Mouse (Mus musculus) neural tube, embryonic 13.5 days (tissue): ENCODE measurements around the gene Tmcc1. TPM values are rescaled to one million over a fixed set of nuclear protein-coding genes. Genes with fewer than 3 reads are reported as not detected.

Experiments used
- ATAC-seq: fragments of 200-750 bp; cut with Nextera tagmentation; 2 replicates; pipeline ENCODE4 v1.8.0; 2017; ENCODE audit warnings: low read depth, mild to moderate bottlenecking, moderate TSS enrichment, moderate library complexity
- H3K27ac ChIP-seq: fragments of 300-500 bp; sonication (generic); replicated peaks from 2 replicates; pipeline ENCODE4 v1.5.1; 2015; ENCODE audit warnings: moderate library complexity, mild to moderate bottlenecking, inconsistent platforms
- H3K27me3 ChIP-seq: fragments of 300-500 bp; sonication (generic); 2 replicates; pipeline ENCODE4 v1.6.1; 2015; ENCODE audit warnings: mild to moderate bottlenecking, inconsistent platforms
- H3K36me3 ChIP-seq: fragments of 300-500 bp; sonication (generic); 2 replicates; pipeline ENCODE4 v1.6.1; 2015; ENCODE audit warnings: mild to moderate bottlenecking, inconsistent platforms
- H3K4me1 ChIP-seq: fragments of 300-500 bp; sonication (generic); replicated peaks from 2 replicates; pipeline ENCODE4 v1.6.1; 2015; ENCODE audit warnings: inconsistent platforms
- H3K4me2 ChIP-seq: fragments of 300-500 bp; sonication (generic); 2 replicates; pipeline ENCODE4 v1.6.1; 2015; ENCODE audit warnings: inconsistent platforms, mild to moderate bottlenecking, moderate library complexity
- H3K4me3 ChIP-seq: fragments of 300-500 bp; sonication (generic); 2 replicates; pipeline ENCODE4 v1.5.1; 2015; ENCODE audit warnings: mild to moderate bottlenecking, inconsistent platforms
- H3K9ac ChIP-seq: fragments of 300-500 bp; sonication (generic); 2 replicates; pipeline ENCODE4 v1.6.1; 2015; ENCODE audit warnings: moderate library complexity, mild to moderate bottlenecking, inconsistent platforms
- H3K9me3 ChIP-seq: fragments of 300-500 bp; sonication (generic); 2 replicates; pipeline ENCODE4 v1.6.1; 2016; ENCODE audit warnings: inconsistent platforms
- WGBS: fragments of 180-500 bp; shearing (Covaris S2); methylation state at CpG from one replicate; pipeline ENCODE4 v1.1.7; 2015; 5-methylcytosine and 5-hydroxymethylcytosine counted together
- polyA plus RNA-seq: library from polyadenylated mRNA; unstranded; fragments of >200 nt; fragmentation: Nextera tagmentation; extraction: Ambion mirVana; gene quantifications from 2 replicates; pipeline ENCODE4 v1.2.1, GENCODE M21; 2015

The Tmcc1 gene
- polyA plus RNA-seq, 1 experiment from 2014 or later = 32.1 TPM

GRCm38 (mm10) chr6:115987096-115987747 lies 206.1 kb downstream of the Tmcc1 start:
- peak overlapping the region; percentile 49 for H3K9ac ChIP-seq
- peak overlapping the region; percentile 26 for H3K4me2 ChIP-seq
- no peaks in the 10 kb centered on the region for H3K36me3 ChIP-seq
- H3K4me3 ChIP-seq = no peak overlapping the region
- peaks cover 72% of the 10 kb centered on the region for H3K4me1 ChIP-seq
- WGBS = 33% methylated on average over 9 of the region's 9 CpGs
- peaks cover 18% of the 10 kb centered on the region for H3K27me3 ChIP-seq
- ATAC-seq = peak; percentile 8; the same call in 1 of the 2 replicates
- H3K27ac ChIP-seq = peak overlapping the region; percentile 65
- no peaks in the 10 kb centered on the region for H3K9me3 ChIP-seq

- WGBS = 50% methylated on average over 12 of the region's 12 CpGs
- no peak overlapping the region for H3K4me3 ChIP-seq
- peak; percentile 30; the same call in 1 of the 2 replicates for ATAC-seq
- peak overlapping the region; percentile 26 for H3K4me2 ChIP-seq
- peak overlapping the region; percentile 49 for H3K9ac ChIP-seq
- H3K36me3 ChIP-seq = no peaks in the 10 kb centered on the region
- H3K27me3 ChIP-seq = peaks cover 11% of the 10 kb centered on the region
- peaks cover 65% of the 10 kb centered on the region for H3K4me1 ChIP-seq
- H3K9me3 ChIP-seq = no peaks in the 10 kb centered on the region
- H3K27ac ChIP-seq = peak overlapping the region; percentile 65
Measured at GRCm38 (mm10) chr6:115986472-115987095, 206.7 kb downstream of the Tmcc1 start.

DNA sequence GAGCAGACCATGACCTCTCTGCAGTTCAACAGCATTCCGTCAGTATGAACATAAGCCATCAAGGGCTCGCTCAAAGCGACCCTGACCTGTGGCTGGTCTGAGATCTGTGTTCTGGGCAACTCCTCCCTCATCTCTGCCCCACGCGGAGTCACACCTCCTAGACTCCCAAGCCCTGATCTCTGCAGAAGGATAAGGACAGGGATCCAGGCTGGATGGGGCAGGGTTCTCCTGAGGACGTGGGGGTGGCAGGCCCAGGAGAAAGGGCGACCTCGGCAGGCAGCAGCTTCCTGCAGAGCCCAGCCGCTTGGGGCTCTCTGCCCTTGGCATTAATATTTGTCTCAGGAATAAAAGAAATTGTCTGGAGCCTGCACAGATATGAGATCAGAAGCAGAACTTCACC lies 207.7 kb downstream of the Tmcc1 start:
- ATAC-seq = no peak

GRCm38 (mm10) chr6:115984580-115984979 lies 208.7 kb downstream of the Tmcc1 start:
- Histone ChIP-seq H3K27me3 (no peaks in the 10 kb centered on the region), H3K27ac (0 out of 2 replicates have a peak overlapping the region, but pooled peaks have one; percentile 65), H3K9me3 (no peaks in the 10 kb centered on the region), H3K4me3 (no peak overlapping the region), H3K9ac (no peak overlapping the region; the same call in 1 of the 2 replicates), H3K4me2 (no peak overlapping the region), H3K4me1 (peaks cover 55% of the 10 kb centered on the region), H3K36me3 (no peaks in the 10 kb centered on the region)
- ATAC-seq = no peak
- WGBS = 46% methylated on average over 7 of the region's 7 CpGs

More for the DNA sequence above, 207.7 kb downstream of the Tmcc1 start:
- WGBS = 67% methylated on average over 9 of the region's 9 CpGs
- Histone ChIP-seq H3K27ac (peak overlapping the region; percentile 65), H3K4me3 (no peak overlapping the region), H3K27me3 (0 out of 2 replicates have a peak, but pooled peaks cover 3% of the 10 kb centered on the region), H3K9ac (peak overlapping the region; percentile 49; the same call in 1 of the 2 replicates), H3K9me3 (no peaks in the 10 kb centered on the region), H3K36me3 (no peaks in the 10 kb centered on the region), H3K4me1 (peaks cover 59% of the 10 kb centered on the region), H3K4me2 (no peak overlapping the region)

- WGBS = 24% methylated on average over 12 of the region's 12 CpGs
- H3K27me3 ChIP-seq = no peaks in the 10 kb centered on the region
- no peak overlapping the region for H3K4me3 ChIP-seq
- H3K4me1 ChIP-seq = peaks cover 51% of the 10 kb centered on the region
- no peaks in the 10 kb centered on the region for H3K9me3 ChIP-seq
- H3K36me3 ChIP-seq = no peaks in the 10 kb centered on the region
- no peak for ATAC-seq
- 0 out of 2 replicates have a peak overlapping the region, but pooled peaks have one; percentile 12 for H3K9ac ChIP-seq
- no peak overlapping the region for H3K4me2 ChIP-seq
- H3K27ac ChIP-seq = 0 out of 2 replicates have a peak overlapping the region, but pooled peaks have one; percentile 38
Measured at GRCm38 (mm10) chr6:115983306-115984038, 209.8 kb downstream of the Tmcc1 start.

GRCm38 (mm10) chr6:115982889-115983288 lies 210.4 kb downstream of the Tmcc1 start:
- Histone ChIP-seq H3K9me3 (no peaks in the 10 kb centered on the region), H3K4me3 (no peak overlapping the region), H3K9ac (no peak overlapping the region), H3K27me3 (no peaks in the 10 kb centered on the region), H3K27ac (no peak overlapping the region), H3K36me3 (no peaks in the 10 kb centered on the region), H3K4me1 (peaks cover 54% of the 10 kb centered on the region), H3K4me2 (no peak overlapping the region)
- ATAC-seq = no peak
- 49% methylated on average over 7 of the region's 7 CpGs for WGBS

DNA sequence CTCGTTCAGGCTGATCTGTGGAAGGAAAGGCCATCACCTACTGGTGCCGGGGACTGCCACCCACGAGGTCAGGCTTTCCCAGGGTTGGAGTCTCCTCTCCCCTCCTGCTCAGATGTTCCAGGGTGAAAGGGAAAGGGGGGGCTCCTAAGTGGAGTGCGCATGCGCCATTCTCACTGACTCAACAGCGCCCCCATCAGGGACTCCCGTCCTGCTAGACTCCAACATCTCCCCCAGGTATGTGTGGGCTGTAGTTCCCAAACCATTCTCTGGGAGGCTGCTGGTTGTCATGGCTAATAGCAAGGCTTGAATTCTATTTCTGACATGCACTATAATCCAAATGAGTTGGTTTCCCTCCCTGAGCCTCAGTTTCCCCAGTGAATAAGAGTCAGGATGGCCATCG lies 214.7 kb downstream of the Tmcc1 start:
- WGBS = 72% methylated on average over 8 of the region's 8 CpGs

GRCm38 (mm10) chr6:115977810-115978209 lies 215.5 kb downstream of the Tmcc1 start:
- Histone ChIP-seq H3K27me3 (no peaks in the 10 kb centered on the region), H3K4me2 (no peak overlapping the region), H3K9ac (no peak overlapping the region), H3K9me3 (no peaks in the 10 kb centered on the region), H3K4me3 (no peak overlapping the region), H3K27ac (no peak overlapping the region), H3K36me3 (no peaks in the 10 kb centered on the region), H3K4me1 (peaks cover 27% of the 10 kb centered on the region)
- ATAC-seq = no peak
- 73% methylated on average over 15 of the region's 15 CpGs for WGBS

More for the DNA sequence above, 214.7 kb downstream of the Tmcc1 start:
- Histone ChIP-seq H3K27ac (no peak overlapping the region), H3K27me3 (no peaks in the 10 kb centered on the region), H3K9me3 (no peaks in the 10 kb centered on the region), H3K4me2 (no peak overlapping the region), H3K4me1 (peaks cover 30% of the 10 kb centered on the region), H3K36me3 (no peaks in the 10 kb centered on the region), H3K4me3 (no peak overlapping the region), H3K9ac (no peak overlapping the region)
- ATAC-seq = no peak

DNA sequence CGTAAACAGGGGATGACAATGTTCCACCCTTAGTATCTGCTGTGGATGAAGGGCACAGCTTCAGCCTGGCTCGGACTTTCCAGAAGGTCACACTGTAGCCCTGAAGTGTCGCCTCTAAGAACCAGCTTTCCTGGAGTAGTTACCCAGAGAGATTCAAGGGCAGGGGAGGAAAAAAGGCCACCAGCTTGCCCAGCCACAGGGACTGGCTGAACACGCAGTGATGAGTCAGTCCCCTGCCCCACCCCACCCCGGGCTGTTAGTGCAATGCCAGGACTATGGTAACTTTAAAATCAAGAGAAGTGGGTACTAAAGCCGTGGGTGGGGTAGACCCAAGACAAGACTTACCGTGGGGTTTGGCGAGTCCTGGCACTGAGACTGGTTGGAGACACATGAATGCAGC lies 217.7 kb downstream of the Tmcc1 start:
- H3K9ac ChIP-seq = no peak overlapping the region
- H3K9me3 ChIP-seq = no peaks in the 10 kb centered on the region
- no peak for ATAC-seq
- H3K4me3 ChIP-seq = no peak overlapping the region
- no peaks in the 10 kb centered on the region for H3K36me3 ChIP-seq
- H3K4me1 ChIP-seq = peaks cover 46% of the 10 kb centered on the region
- no peak overlapping the region for H3K4me2 ChIP-seq
- WGBS = 88% methylated on average over 8 of the region's 8 CpGs
- H3K27me3 ChIP-seq = no peaks in the 10 kb centered on the region
- H3K27ac ChIP-seq = no peak overlapping the region

- Histone ChIP-seq H3K9me3 (no peaks in the 10 kb centered on the region), H3K36me3 (no peaks in the 10 kb centered on the region), H3K4me1 (peaks cover 47% of the 10 kb centered on the region), H3K9ac (0 out of 2 replicates have a peak overlapping the region, but pooled peaks have one; percentile 17), H3K4me3 (no peak overlapping the region), H3K27me3 (no peaks in the 10 kb centered on the region), H3K27ac (peak overlapping the region; percentile 52; the same call in 1 of the 2 replicates), H3K4me2 (no peak overlapping the region)
- 67% methylated on average over 16 of the region's 16 CpGs for WGBS
- ATAC-seq = no peak
Measured at GRCm38 (mm10) chr6:115973881-115974662, 219.2 kb downstream of the Tmcc1 start.

DNA sequence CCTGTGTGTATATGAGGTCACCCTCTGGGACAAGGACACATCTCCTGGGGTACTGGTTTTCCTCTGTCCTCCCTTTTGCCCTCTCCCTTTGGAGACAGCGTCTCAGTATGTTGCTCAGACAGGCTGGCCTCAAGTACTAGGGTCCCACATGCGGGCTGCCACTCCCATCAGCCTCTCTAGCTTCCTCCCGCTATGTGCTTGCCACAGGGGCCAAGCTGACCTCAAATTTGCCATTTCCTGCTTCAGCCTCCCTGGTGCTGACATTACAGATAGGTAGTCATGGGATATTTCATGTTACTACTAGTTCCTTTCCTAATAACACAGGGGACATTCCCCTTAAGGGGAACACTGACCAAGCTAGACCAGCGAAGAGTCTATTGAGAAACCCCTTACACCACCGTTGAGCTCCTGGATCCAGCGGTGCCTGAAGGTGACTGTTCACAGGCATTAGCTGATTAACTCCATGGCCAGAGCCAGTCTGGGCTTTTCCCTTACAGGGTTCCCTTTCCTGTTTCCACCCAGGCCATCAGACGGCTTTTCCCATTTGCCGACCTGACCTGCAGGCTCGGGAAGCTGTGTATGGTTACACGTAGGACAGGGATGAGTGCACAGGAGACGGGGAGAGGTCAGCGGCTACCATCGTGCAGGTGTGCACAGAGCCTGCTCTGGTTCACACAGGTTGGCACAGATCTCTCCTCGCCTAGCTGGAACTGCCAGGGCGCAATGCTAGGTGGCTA lies 220.0 kb downstream of the Tmcc1 start:
- Histone ChIP-seq H3K4me3 (no peak overlapping the region), H3K36me3 (no peaks in the 10 kb centered on the region), H3K4me2 (no peak overlapping the region), H3K9me3 (no peaks in the 10 kb centered on the region), H3K27me3 (no peaks in the 10 kb centered on the region), H3K9ac (no peak overlapping the region), H3K4me1 (peaks cover 53% of the 10 kb centered on the region), H3K27ac (no peak overlapping the region)
- no peak for ATAC-seq
- WGBS = 90% methylated on average over 15 of the region's 15 CpGs
